Mouse (Mus musculus): ENCODE results near the gene Tnfaip1. TPM values are rescaled to one million over a fixed set of nuclear protein-coding genes. Genes with fewer than 3 reads are reported as not detected.
A peak's percentile ranks its signal among the peaks of the same experiment; 100 is the strongest.
"Not testable (repeated sequence)": the region's sequence is repeated elsewhere in the genome, so short reads cannot be mapped to it uniquely, and the experiment has no call there.

The Tnfaip1 gene
- 10 to 100 TPM; 42.8 to 46.0 TPM for total RNA-seq (2021)
- long read RNA-seq, experiment 1, transcript Tnfaip1-201 (7 exons, 3,720 nt): minor isoform, 16 of 95 reads
- long read RNA-seq, experiment 1, transcript Tnfaip1-202 (7 exons, 3,768 nt): major isoform, 64 of 95 reads
- long read RNA-seq, experiment 1, partial matches to known transcripts: 8 of 95 reads
- long read RNA-seq, experiment 1, other reads (novel, unspliced or antisense): 7 of 95 reads
- long read RNA-seq, experiment 2, transcript Tnfaip1-201 (7 exons, 3,720 nt): minor isoform, 12 of 102 reads
- long read RNA-seq, experiment 2, transcript Tnfaip1-202 (7 exons, 3,768 nt): major isoform, 77 of 102 reads
- long read RNA-seq, experiment 2, partial matches to known transcripts: 3 of 102 reads
- long read RNA-seq, experiment 2, other reads (novel, unspliced or antisense): 10 of 102 reads

DNA sequence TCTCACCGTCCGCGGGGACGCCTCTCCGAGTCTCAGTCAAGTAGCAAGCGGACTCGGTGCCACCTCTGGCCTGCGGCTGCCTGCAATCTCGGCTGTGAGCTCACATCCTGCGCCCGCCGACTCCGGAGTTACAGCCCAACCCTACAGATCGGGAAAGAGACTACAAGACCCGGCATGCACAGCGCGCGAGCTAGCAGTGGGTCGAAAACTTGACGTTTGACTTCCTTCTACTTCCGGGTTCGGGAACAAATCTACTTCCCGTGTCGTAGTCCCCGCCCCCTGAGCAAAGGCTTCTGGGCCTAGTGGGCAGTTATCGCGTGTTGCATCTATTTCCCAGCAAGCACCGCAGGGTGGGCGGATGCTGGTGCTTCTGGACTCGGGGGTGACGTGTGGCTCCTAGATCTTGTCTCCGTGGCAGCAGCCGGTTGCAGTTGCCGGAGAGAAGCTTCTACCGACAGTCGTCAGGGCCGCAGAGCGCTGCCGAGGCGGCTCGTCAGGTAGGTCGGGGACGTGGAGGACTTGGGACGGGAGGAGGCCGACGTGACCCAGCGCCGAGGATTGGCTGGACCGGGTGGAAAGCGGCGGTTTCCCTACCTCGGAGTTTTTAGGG lies at the start of gene Tnfaip1, which contains the start of gene Ift20:
TSS of gene Tnfaip1 (minus strand) at position 253 of the 610 bp plus-strand sequence.
TSS of gene Ift20 (plus strand) at position 282 of the 610 bp plus-strand sequence.
- DNase-seq (ENCODE audit: low spot score in 2 of 2): peak; percentile 98 to 99
- intact Hi-C loops (cut with DNase I): no loop called here

DNA sequence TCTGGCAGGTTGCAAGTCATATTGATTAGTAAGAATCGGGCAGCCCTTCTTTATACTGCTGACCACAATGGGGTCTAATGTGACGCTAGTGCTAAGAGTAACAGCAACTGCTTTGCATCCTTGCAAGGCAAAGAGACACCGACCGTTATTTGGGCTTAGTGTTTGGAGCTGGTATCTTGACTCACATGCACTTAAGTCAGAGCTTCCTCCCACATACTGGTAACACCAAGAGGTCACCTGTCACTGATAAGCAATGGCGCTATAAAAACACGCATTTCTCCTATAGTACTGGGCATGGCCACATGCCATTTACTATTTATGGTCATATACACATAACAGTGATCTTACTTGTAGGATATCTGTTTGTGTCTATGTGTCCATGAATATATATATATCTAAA lies 46.7 kb upstream of the Tnfaip1 start:
- intact Hi-C loops (cut with DNase I): no loop called here
- DNase-seq (ENCODE audit: low spot score in 2 of 2): no peak

DNA sequence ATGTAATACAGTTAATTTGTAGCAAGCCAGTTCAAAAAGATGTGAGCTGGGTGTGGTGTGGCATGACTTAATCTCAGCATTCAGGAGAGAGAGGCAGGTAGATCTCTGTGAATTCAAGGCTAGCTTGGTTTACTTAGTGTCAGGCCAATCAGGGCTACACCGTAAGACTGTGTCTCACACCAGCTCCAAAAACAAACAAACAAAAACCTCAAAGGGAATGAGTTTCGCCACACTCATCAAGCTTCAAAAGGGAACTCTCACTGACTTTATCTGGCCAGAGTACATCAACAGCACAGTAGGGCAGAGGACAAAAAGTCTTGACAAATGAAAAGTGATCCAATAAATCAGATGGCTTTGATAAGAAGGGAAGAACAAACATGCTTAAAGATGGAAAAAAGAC lies 38.8 kb upstream of the Tnfaip1 start:
- intact Hi-C loops (cut with DNase I): no loop called here

DNA sequence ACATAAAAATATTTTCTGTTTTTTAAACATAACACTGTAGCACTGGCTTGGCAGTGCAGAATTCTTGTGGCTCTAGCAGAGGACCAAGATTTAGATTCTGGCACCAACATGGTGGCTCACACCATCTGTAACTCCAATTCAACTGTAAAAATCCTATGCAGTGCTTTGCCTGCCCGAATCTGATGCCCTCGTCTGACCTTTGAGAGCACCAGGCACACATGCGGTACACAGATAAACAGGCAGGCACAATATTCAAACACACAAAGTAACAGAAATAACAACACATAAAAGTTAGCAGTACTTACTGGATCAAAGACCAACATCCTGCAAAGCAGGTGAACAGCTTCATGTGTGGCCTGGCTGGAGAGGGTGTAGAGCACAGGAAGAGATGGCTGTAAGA lies 38.4 kb upstream of the Tnfaip1 start:
- intact Hi-C loops (cut with DNase I): no loop called here

More for the DNA sequence above, 38.8 kb upstream of the Tnfaip1 start:
- DNase-seq (ENCODE audit: low spot score in 2 of 2): no peak

DNA sequence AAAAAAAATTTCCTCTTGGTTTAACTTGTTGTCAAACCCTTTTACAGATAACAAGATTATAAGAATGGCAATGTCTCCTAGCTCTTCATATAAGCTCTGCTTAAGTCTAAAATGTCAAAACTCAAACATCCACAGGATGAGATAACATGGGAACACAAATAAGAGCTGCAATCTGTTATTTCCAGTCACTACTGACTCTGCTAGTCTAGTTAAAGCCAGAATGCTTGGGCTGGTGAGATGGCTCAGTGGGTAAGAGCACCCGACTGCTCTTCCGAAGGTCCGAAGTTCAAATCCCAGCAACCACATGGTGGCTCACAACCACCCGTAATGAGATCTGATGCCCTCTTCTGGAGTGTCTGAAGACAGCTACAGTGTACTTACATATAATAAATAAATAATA lies 37.9 kb upstream of the Tnfaip1 start:
- DNase-seq (ENCODE audit: low spot score in 2 of 2); intact Hi-C loops (cut with DNase I): not testable (repeated sequence)

More for the DNA sequence above, 38.4 kb upstream of the Tnfaip1 start:
- DNase-seq (ENCODE audit: low spot score in 2 of 2): no peak

DNA sequence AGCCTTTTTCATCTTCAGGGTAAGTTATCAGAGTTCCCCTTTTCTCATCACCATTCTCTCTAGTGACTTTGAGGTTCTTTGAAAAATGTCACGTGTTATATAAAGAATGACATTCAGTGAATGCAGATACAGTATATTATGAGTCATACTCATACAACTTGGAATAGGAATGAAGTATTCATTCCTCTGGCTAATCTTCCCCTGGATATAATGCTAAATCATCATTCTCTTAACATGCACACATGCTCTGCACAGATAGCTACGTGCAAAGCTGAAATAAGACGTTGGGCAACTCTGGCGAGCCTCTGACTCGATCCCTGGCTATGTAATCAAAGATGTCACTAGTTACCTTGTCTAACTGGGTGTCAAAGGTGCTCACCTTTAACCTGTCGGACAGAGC lies 35.7 kb upstream of the Tnfaip1 start:
- intact Hi-C loops (cut with DNase I): no loop called here
- DNase-seq (ENCODE audit: low spot score in 2 of 2): no peak

DNA sequence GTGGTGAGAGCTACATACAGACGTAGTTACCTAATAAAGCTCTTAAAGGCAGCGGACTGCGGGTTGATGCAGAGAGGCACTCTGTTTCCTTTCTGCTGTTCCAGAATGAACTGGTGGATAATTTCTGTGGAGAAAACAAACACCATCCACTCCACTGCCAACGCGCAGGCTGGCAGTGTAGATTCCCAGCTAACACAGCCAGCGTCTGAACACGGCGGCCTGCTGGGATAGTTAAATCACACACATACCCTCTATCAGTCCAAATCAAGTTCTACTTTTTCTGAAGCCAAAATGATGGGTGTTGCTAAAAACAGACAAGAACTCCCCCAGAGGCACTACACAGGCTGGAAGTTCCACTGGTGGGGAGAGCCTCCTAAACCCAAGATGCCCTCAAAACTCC lies 35.3 kb upstream of the Tnfaip1 start:
- DNase-seq (ENCODE audit: low spot score in 2 of 2): peak; percentile 41 to 49
- intact Hi-C loops (cut with DNase I): no loop called here

DNA sequence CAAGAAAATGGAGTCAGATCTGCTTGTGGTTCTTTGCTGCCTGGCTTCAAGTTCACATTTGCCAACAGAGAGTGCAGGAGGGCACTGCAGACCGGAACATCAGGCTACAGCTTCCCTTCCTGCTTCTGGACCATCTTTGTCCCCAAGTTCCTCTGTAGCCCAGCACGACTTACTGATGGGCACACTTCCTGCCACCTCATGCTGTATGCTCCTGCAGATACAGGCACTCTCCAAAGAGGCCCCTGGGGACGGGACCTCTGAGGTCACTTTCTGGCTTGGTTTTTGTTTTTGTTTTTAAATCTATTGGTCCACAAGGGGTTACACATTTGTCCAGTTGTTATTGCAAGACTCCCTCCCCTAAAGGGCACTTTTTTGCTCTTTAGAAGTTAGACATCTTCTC lies 33.7 kb upstream of the Tnfaip1 start:
- intact Hi-C loops (cut with DNase I): loop anchor here (10.0 kb wide), 1 partner anchor 125 kb away; the partner anchor contains the start of gene Nlk
- DNase-seq (ENCODE audit: low spot score in 2 of 2): no peak

DNA sequence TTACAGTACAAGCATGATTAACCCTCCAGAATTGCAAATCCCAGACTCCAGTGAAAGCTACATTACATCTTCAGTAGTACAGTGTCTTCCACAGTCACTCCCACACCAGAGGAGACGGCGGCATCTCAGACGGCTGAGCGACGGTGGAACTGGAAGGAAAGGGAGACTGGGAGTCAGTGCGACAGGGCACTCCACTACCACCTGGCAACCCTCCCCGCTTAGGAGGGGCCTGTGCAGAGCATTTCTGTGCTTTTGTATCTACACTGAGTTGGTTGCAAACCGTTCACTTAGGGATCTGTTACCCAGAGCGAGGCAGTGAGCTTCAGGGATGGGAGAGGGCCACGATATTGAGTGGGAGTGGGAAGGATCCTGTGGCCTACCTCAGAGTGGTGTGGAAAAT lies 32.7 kb upstream of the Tnfaip1 start:
- intact Hi-C loops (cut with DNase I): loop anchor here (10.0 kb wide), 1 partner anchor 126 kb away; the partner anchor contains the start of gene Nlk
- no peak for DNase-seq (ENCODE audit: low spot score in 2 of 2)

DNA sequence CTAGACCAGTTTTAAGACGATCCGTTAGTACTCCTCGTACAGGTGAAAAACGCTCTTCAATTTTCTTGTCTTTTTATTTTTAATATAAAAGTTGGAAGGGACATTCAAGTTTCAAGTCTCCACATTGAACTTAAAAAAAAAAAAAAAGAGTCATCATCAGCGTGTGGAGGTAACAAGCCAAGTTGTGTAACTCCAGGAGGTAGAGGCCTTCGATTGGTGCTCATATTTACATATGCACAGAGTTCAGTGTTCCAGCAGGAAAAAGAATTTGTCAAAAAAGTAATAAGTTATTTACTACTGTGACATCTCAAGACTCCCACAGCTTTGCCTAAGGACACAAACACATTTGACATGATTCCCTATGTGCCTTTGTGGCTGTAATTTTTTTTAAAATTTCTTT lies 31.5 kb upstream of the Tnfaip1 start:
- DNase-seq (ENCODE audit: low spot score in 2 of 2): no peak
- intact Hi-C loops (cut with DNase I): loop anchor here (10.0 kb wide), 1 partner anchor 127 kb away; the partner anchor contains the start of gene Nlk

DNA sequence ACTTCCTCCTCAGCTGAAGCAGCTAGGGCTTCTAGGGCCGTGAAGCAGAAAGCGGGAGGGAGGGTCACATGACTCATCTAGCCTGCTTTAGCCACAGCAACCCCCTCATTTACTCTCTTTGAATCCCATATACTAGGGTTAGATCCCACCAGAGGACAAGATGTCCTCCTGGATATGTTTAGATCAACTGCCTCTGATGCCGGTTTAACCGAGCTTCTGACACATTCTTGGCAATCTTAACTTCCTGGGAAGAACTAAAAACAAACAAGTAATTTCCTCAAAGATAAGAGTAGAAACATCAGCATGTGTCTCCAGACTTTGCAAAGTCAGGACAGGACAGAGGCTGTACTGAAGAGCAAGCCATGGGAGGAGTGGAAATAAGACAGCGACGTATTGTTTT lies 30.6 kb upstream of the Tnfaip1 start:
- DNase-seq (ENCODE audit: low spot score in 2 of 2): no peak
- intact Hi-C loops (cut with DNase I): loop anchor here (10.0 kb wide), 1 partner anchor 128 kb away; the partner anchor contains the start of gene Nlk

DNA sequence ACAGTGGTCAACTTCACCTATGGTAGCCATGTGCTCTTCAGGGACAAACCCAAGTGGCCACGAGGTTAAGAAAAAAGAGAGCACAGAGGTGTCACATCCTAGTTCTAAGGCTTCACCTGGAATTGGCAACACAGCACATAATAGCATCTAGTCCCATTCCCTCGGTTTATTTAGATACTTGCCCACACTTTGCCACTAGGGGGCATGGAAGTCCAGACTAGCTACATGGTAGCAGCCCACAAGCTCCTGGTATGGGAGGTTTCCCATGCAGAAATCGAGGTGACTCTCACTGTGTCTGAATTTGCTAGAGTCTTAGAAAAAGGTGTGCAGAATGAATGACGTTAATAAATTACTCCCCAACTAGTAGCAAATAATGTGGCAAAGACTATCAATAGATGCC lies 24.3 kb upstream of the Tnfaip1 start:
- intact Hi-C loops (cut with DNase I): loop anchor here (10.0 kb wide), 1 partner anchor 134 kb away; the partner anchor contains the start of gene Nlk

DNA sequence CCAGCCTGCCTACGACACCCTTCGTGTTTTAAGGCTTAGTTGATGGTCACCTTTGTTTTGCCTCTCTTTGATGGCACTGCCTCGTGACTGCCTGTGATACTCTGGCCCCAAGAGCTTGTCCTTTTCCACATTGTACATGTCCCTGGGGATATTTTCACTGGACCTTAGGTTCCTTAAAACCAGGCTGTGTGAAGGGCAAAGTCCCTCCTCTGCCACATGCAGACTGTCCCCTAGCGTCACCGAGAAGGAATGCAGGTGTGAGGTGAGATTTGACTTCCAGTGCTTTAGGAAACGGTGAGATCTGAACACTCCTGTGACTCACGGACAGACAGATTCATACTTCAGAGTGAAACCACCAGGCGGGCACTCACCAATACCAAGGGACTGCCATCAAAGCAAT lies 21.1 kb upstream of the Tnfaip1 start:
- no peak for DNase-seq (ENCODE audit: low spot score in 2 of 2)
- intact Hi-C loops (cut with DNase I): loop anchor here (5.0 kb wide), 2 partner anchors 270 to 400 kb away; partner anchors contain the start of gene Lyrm9

More for the DNA sequence above, 24.3 kb upstream of the Tnfaip1 start:
- DNase-seq (ENCODE audit: low spot score in 2 of 2): peak; percentile 84 to 86

DNA sequence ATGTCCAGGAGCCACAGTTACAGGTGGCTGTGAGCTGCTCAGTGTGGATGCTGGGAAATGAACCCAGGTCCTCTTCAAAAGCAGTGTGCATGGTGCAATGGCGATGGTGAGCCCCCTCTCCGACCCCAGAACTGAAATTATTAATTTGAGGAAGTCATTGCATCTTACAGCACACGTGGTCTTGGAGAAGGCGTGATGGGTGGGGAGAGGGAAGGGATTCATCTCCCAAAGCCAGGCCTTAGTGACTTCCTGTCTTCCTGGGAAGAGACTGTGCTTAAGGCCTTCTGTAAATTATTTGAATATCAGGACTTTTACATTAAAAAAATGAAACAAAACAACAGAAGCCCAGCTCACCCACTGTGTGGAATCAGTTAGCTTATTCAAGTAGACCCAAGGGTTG lies 19.9 kb upstream of the Tnfaip1 start:
- intact Hi-C loops (cut with DNase I): loop anchor here (5.0 kb wide), 2 partner anchors 271 to 401 kb away; partner anchors contain the start of gene Lyrm9
- no peak for DNase-seq (ENCODE audit: low spot score in 2 of 2)

DNA sequence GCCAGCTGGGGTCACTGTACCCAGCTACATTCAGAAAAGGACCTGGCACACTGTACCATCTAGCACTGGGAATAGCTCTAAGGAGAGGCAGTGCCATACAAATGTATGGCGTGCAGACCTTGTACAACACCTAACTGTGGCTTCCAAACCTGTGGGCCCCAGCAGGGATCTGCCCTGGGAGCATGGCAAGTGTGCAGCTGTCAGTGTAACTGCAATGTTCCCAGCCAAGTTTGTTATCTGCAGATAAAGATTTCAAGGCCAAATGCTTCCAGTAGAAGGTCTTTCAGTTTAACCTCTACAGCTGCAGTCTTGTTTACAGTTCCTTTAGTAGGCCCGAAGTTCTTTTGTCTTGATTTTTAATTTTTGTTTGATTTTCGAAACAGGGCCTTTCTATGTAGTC lies 19.5 kb upstream of the Tnfaip1 start:
- intact Hi-C loops (cut with DNase I): loop anchor here (5.0 kb wide), 2 partner anchors 272 to 402 kb away; partner anchors contain the start of gene Lyrm9

DNA sequence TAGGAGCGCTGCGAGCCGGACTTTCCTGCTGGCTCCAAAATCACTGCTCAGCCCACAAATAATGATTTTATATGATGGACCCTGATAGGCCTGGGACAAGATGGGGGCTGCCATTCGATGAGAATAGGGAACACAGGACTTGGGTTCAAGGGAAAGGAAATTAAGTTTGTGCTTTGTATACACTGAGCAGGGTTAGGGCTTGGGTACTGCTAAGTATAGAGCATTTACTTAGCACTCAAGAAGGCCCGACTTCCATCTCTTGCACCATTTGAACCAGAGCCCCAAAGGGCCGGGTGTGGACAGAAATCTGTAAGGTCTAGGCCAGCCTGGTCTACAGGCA lies 14.9 kb upstream of the Tnfaip1 start:
- no peak for DNase-seq (ENCODE audit: low spot score in 2 of 2)
- intact Hi-C loops (cut with DNase I): no loop called here

More for the DNA sequence above, 19.5 kb upstream of the Tnfaip1 start:
- no peak for DNase-seq (ENCODE audit: low spot score in 2 of 2)

DNA sequence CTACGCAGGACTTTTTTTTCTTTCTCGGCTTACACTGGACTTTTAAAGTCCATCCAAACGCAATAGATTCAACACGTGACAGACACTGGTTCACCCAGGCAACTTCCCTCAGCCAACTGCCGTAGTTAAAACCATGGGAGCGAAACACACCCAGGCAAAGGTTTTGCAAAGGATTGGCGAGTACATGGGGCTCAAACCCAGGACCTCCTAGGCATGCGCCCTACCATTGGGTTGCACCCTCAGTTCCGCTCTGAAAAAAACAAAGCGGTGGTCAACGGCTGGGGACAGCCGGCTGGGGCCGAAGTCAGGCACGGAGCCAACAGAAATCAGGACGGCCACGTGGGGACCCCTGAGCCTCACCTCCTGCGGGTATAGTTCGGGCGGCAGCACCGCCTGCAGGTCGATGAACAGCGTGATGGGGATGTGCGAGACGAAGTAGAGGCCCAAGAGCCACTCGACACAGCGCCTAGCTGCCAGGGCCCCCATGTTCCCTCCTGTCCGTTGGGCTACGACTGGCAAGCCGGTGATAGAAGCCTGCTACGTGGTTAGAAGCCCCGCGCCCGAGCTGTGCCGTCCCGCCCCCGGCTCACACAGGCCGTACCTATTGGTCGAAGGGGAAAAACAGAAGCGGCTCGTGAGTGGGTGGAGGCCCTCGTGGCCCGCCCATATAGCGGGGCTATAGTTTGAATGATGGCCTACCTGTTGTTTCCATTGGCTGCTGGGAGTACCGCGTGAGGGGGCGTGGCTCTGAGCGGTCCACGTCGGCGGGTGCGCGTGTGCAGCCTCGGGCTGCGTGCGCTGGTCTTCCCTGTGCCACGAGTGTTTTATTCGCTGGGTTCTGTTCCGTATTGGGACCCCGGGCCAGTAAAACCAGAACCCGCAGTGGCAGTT lies 14.3 kb upstream of the Tnfaip1 start, which contains the start of gene Tmem97:
TSS of gene Tmem97 (minus strand) at position 610 of the 891 bp plus-strand sequence.
- intact Hi-C loops (cut with DNase I): no loop called here
- DNase-seq (ENCODE audit: low spot score in 2 of 2): peak; percentile 97 to 99

DNA sequence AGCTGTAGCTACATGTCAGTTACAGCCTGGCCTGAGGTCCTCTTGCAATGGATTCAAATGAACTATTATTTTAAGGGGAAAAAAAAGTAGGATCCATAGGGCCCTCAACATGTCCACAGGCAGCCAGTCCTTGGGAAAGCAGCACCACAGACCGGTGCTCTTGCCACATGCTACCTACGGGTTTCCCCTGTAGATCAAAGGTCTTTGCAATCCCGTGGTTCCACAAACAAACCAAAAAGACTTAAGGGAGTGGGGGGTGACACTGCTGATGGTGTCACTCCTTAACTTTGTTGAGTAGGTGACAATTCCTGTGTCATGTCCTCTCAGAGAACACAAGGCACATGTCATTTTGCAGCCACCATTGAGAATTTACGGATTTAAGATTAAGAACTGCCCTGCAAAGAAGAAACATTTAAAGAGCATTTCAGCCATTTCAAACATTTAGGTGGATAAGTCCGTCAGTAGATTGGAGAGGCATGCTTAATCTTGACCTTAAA lies 13.4 kb upstream of the Tnfaip1 start:
- DNase-seq (ENCODE audit: low spot score in 2 of 2): no peak
- intact Hi-C loops (cut with DNase I): no loop called here

Data from left cerebral cortex, postnatal 14 days (tissue).